Mouse (Mus musculus): ENCODE results near the gene E130114P18Rik. TPM values are rescaled to one million over a fixed set of nuclear protein-coding genes. Genes with fewer than 3 reads are reported as not detected.
A peak's percentile ranks its signal among the peaks of the same experiment; 100 is the strongest.

The E130114P18Rik gene
- polyA plus RNA-seq, 1 experiment = 14.9 TPM

- H3K4me3 ChIP-seq (replicated peaks; ENCODE audit: insufficient read depth, low read depth, low read length) = no peak overlapping the region
- 62% methylated on average over 5 of the region's 5 CpGs for WGBS
- no peaks in the 10 kb centered on the region for H3K27me3 ChIP-seq (ENCODE audit: control insufficient read depth, insufficient read depth, low read length)
- no peak overlapping the region for H3K27ac ChIP-seq (ENCODE audit: insufficient read depth, low read length)
- H3K4me1 ChIP-seq (ENCODE audit: control insufficient read depth, insufficient read depth, low read length) = peaks cover 10% of the 10 kb centered on the region; the same call in 1 of the 2 replicates
- no peak for DNase-seq
- no peak for TF ChIP-seq CTCF (IDR thresholded peaks at IDR 0.05; ENCODE audit: borderline replicate concordance, insufficient read depth, low read depth, low read length)
- no peak for TF ChIP-seq POLR2A (IDR thresholded peaks at IDR 0.05; ENCODE audit: borderline replicate concordance, insufficient read depth, low read length)
Observed at GRCm38 (mm10) chr4:97813035-97813434, 35.2 kb upstream of the E130114P18Rik start.

GRCm38 (mm10) chr4:97810348-97810939, 32.6 kb upstream of the E130114P18Rik start:
- Histone ChIP-seq H3K27me3 (ENCODE audit: control insufficient read depth, insufficient read depth, low read length) (no peaks in the 10 kb centered on the region), H3K4me3 (replicated peaks; ENCODE audit: insufficient read depth, low read depth, low read length) (no peak overlapping the region), H3K27ac (ENCODE audit: insufficient read depth, low read length) (no peak overlapping the region), H3K4me1 (ENCODE audit: control insufficient read depth, insufficient read depth, low read length) (peaks cover 9% of the 10 kb centered on the region; the same call in 1 of the 2 replicates)
- 69% methylated on average over 7 of the region's 7 CpGs for WGBS
- no peak for DNase-seq
- TF ChIP-seq POLR2A (IDR thresholded peaks at IDR 0.05; ENCODE audit: borderline replicate concordance, insufficient read depth, low read length) (no peak), CTCF (IDR thresholded peaks at IDR 0.05; ENCODE audit: borderline replicate concordance, insufficient read depth, low read depth, low read length) (no peak)

GRCm38 (mm10) chr4:97809582-97810295, 31.9 kb upstream of the E130114P18Rik start:
- Histone ChIP-seq H3K27me3 (ENCODE audit: control insufficient read depth, insufficient read depth, low read length) (no peaks in the 10 kb centered on the region), H3K27ac (ENCODE audit: insufficient read depth, low read length) (no peak overlapping the region), H3K4me1 (ENCODE audit: control insufficient read depth, insufficient read depth, low read length) (peaks cover 9% of the 10 kb centered on the region; the same call in 1 of the 2 replicates), H3K4me3 (replicated peaks; ENCODE audit: insufficient read depth, low read depth, low read length) (no peak overlapping the region)
- TF ChIP-seq CTCF (IDR thresholded peaks at IDR 0.05; ENCODE audit: borderline replicate concordance, insufficient read depth, low read depth, low read length) (no peak), POLR2A (IDR thresholded peaks at IDR 0.05; ENCODE audit: borderline replicate concordance, insufficient read depth, low read length) (no peak)
- no peak for DNase-seq
- WGBS = 78% methylated on average over 4 of the region's 4 CpGs

GRCm38 (mm10) chr4:97808885-97809284, 31.0 kb upstream of the E130114P18Rik start:
- DNase-seq = no peak
- no peak overlapping the region for H3K27ac ChIP-seq (ENCODE audit: insufficient read depth, low read length)
- TF ChIP-seq CTCF (IDR thresholded peaks at IDR 0.05; ENCODE audit: borderline replicate concordance, insufficient read depth, low read depth, low read length) (no peak), POLR2A (IDR thresholded peaks at IDR 0.05; ENCODE audit: borderline replicate concordance, insufficient read depth, low read length) (no peak)
- H3K27me3 ChIP-seq (ENCODE audit: control insufficient read depth, insufficient read depth, low read length) = no peaks in the 10 kb centered on the region
- H3K4me3 ChIP-seq (replicated peaks; ENCODE audit: insufficient read depth, low read depth, low read length) = no peak overlapping the region
- 70% methylated on average over 3 of the region's 3 CpGs for WGBS
- peaks cover 9% of the 10 kb centered on the region; the same call in 1 of the 2 replicates for H3K4me1 ChIP-seq (ENCODE audit: control insufficient read depth, insufficient read depth, low read length)

- 80% methylated on average over 2 of the region's 2 CpGs for WGBS
- no peak for DNase-seq
- no peaks in the 10 kb centered on the region for H3K27me3 ChIP-seq (ENCODE audit: control insufficient read depth, insufficient read depth, low read length)
- H3K27ac ChIP-seq (ENCODE audit: insufficient read depth, low read length) = no peak overlapping the region
- H3K4me3 ChIP-seq (replicated peaks; ENCODE audit: insufficient read depth, low read depth, low read length) = no peak overlapping the region
- H3K4me1 ChIP-seq (ENCODE audit: control insufficient read depth, insufficient read depth, low read length) = peaks cover 9% of the 10 kb centered on the region; the same call in 1 of the 2 replicates
- TF ChIP-seq POLR2A (IDR thresholded peaks at IDR 0.05; ENCODE audit: borderline replicate concordance, insufficient read depth, low read length) (no peak), CTCF (IDR thresholded peaks at IDR 0.05; ENCODE audit: borderline replicate concordance, insufficient read depth, low read depth, low read length) (no peak)
Observed at GRCm38 (mm10) chr4:97806924-97807323, 29.0 kb upstream of the E130114P18Rik start.

- TF ChIP-seq CTCF (IDR thresholded peaks at IDR 0.05; ENCODE audit: borderline replicate concordance, insufficient read depth, low read depth, low read length) (no peak), POLR2A (IDR thresholded peaks at IDR 0.05; ENCODE audit: borderline replicate concordance, insufficient read depth, low read length) (no peak)
- H3K27me3 ChIP-seq (ENCODE audit: control insufficient read depth, insufficient read depth, low read length) = no peaks in the 10 kb centered on the region
- peaks cover 9% of the 10 kb centered on the region; the same call in 1 of the 2 replicates for H3K4me1 ChIP-seq (ENCODE audit: control insufficient read depth, insufficient read depth, low read length)
- no peak for DNase-seq
- WGBS = 84% methylated on average over 7 of the region's 7 CpGs
- no peak overlapping the region for H3K27ac ChIP-seq (ENCODE audit: insufficient read depth, low read length)
- H3K4me3 ChIP-seq (replicated peaks; ENCODE audit: insufficient read depth, low read depth, low read length) = no peak overlapping the region
Observed at GRCm38 (mm10) chr4:97805896-97806808, 28.3 kb upstream of the E130114P18Rik start.

- no peaks in the 10 kb centered on the region for H3K27me3 ChIP-seq (ENCODE audit: control insufficient read depth, insufficient read depth, low read length)
- peaks cover 6% of the 10 kb centered on the region; the same call in 1 of the 2 replicates for H3K4me1 ChIP-seq (ENCODE audit: control insufficient read depth, insufficient read depth, low read length)
- peak in 1 of 2 experiments; percentile 61 for DNase-seq
- no peak for TF ChIP-seq POLR2A (IDR thresholded peaks at IDR 0.05; ENCODE audit: borderline replicate concordance, insufficient read depth, low read length)
- no peak for TF ChIP-seq CTCF (IDR thresholded peaks at IDR 0.05; ENCODE audit: borderline replicate concordance, insufficient read depth, low read depth, low read length)
- no peak overlapping the region for H3K4me3 ChIP-seq (replicated peaks; ENCODE audit: insufficient read depth, low read depth, low read length)
- WGBS = 5% methylated on average over 2 of the region's 2 CpGs
- no peak overlapping the region for H3K27ac ChIP-seq (ENCODE audit: insufficient read depth, low read length)
Observed at GRCm38 (mm10) chr4:97805255-97805654, 27.4 kb upstream of the E130114P18Rik start.
